Mouse (Mus musculus) granulocyte monocyte progenitor cell, adult 5-6 weeks (primary cell): ENCODE measurements around the gene C130074G19Rik. TPM values are rescaled to one million over a fixed set of nuclear protein-coding genes. Genes with fewer than 3 reads are reported as not detected.

Experiments used
- ATAC-seq: replicated peaks from 2 replicates; pipeline ENCODE4 v1.8.0; 2016; ENCODE audit warnings: mild to moderate bottlenecking, moderate TSS enrichment, inconsistent platforms; ENCODE audit not compliant: poor library complexity, severe bottlenecking
- total RNA-seq, 2 experiments: library from RNA; stranded (forward) in 1 of 2; stranded (reverse) in 1 of 2; fragments of 200-712, 200-1000 nt in 1 of 2; fragments of >200 nt in 1 of 2; fragmentation: Nextera tagmentation in 1 of 2; gene quantifications; 2 replicates each; pipeline ENCODE4 v1.2.3; 2014 to 2017

C130074G19Rik gene
- total RNA-seq, 2 experiments from 2014 or later: not detected

DNA sequence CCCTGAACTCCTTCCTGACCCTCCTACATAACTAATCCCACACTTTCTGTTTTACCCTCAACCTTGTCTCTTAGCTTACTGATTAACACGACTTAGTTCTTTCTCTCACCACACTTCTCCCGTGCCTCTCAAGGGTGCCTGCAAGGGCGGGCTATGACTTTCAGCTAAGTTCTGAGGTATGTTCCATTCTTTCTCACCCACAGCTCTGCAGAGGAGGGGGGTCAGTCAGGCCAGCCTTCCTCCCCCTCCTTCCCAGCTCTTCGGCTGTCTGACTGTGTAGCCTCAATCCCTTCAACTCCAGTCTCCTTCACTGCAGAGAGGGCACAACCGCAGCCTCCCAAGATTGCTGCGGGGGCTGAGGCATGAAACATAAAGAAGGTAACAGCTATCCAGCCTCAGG lies 4.2 kb downstream of the C130074G19Rik start:
- ATAC-seq: no peak

DNA sequence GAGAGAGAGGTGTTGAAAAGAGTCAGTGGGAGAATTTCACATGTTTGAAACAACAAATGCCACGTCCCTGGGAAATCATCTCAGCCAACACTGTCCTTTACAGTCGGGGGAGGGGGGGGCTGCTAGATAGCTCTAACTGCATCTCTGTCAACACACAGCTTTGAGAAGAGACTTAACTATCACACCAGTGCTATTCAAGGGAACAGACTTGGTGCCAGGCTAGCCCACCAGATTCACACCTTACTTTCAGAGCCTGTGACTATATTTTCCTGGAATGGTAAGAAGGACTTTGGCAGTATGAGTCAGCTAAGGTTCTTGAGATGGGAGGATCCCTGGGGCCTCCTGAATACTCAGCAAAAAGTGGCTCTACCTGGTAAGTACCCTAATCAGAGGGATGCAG lies 5.7 kb downstream of the C130074G19Rik start:
- no peak for ATAC-seq

DNA sequence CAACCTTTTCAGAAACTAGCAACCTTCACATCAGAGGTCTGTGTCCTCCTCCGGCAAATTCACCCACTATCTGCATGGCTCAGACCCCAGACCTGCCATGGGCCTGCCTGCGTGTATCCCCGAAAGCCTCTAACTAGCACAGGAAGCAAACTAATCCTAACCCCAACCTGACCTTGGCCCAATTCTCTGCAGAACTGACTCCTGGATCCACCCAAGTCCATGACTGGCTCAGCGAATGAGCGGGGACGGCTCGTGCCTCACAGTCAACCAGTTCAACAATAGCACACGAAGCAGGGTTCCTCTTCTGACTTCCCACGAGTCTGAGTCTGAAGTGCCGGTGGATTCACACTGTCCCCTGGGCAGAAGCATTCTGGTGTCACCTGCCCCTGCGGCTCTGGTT lies 9.1 kb downstream of the C130074G19Rik start:
- ATAC-seq: no peak

DNA sequence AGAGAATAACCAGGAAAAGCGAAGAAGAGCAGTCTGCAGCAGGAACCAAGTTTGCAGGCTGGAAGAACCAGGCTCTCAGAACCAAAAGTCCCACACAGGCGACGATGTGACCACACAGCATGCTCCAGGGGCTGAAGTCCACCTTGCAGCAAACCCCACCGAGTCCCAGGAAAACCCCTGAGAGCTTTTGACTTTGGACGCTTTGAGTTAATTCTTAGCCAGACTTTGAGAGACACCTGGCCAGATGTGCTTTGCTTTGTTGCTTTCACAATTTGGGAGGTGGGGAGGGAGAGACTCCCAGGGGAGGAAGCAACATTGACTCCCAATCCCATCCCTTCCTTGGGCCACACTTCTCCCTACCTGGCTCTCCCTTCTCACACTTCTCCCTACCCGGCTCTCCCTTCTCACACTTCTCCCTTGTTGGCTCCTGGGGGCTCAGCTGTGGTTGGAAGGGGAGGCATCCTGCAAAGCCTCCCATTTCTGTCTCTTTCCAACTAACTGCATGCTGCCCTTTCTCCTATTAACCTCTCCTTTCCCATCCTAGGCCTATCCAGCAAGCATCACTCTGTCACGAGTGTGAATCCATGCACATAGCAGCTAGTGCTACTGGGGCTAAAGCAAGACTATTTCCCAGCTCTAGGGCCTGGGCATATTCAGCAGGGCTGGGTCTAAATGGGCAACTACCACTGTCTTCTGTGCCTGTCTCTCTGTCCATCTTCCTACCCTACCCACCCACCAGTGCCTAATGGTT lies 10.8 kb downstream of the C130074G19Rik start:
- no peak for ATAC-seq

DNA sequence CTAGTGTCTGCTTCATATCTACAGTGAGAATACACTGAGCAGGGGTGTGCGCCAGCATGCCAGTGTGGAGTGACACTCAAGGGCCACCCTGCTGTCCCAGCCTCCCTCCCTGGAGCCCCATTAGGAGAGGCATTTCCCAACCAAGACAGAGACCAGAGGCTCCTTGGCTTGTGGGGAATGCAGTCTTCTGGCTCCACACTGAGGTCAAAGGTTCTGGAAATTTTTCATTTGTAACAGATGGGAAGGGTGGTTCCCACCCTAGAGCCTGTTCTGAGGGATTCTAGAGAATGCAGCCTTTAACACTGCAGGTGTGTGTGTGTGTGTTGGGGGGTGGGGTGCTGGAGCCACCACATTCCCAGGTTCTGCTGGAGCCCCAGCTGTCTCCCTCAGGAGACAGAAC lies 11.5 kb downstream of the C130074G19Rik start:
- no peak for ATAC-seq

DNA sequence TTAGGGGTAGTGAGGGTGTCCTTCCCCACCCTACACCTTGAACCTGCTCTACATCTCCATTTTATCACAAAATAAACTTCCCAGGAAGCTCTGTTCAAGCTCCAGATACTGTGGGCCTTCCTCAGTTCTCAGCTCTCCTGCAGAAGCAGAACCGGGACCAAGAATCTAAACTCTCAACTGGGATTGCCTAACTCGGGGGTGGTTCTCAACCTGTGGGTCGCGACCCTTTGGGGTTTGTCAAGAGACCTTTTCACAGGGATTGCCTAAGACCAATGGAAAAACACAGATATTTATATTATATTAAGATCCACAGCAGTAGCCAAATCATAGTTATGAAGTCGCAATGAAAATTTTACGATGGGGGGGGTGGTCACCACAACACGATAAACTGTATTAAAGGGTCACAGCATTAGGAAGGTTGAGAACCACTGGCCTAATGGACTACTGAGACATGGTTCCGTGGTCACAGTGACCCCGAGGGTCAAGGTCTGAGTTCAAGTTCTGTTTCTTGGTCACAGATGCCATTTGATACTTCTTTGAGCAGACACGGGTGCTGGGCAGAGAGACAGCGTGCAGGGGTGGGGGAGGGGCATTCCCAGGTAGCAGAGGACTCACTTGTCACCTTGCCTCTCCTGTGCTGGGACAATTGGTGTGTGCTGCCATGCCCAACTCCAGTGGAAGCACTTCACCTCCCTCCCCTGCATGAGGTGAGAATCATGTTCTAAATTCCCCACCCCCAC lies 12.2 kb downstream of the C130074G19Rik start:
- no peak; the same call in 1 of the 2 replicates for ATAC-seq

DNA sequence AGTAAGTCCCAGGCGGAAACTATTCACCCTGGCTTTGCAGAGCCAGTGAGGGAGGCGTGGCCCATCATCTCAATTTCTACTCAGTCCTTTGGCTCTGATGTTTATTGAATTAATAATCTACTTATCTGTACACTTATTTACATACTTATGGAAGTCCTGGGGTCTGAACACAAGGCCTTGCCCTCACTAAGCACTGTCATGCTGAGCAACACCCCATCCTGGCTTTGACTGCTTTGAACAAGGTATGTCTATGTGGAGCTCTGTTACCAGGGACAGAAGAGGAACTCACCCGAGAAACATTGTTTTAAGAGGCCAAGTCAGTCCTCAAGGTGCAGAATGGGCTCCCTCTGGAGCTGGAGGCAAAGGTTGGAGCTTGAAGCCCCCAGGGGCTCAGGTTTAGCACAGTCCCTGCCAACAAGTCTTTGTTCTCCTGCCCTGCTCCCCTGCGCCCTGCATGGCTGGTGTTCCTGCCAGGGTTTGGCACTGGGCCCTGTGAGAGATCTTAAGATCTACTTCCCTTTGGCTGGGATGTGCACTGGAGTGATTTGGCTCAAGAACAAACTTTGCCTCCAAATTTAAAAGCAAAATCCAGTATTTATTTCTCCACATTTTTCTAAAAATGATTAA lies 13.0 kb downstream of the C130074G19Rik start:
- ATAC-seq: peak; percentile 34

DNA sequence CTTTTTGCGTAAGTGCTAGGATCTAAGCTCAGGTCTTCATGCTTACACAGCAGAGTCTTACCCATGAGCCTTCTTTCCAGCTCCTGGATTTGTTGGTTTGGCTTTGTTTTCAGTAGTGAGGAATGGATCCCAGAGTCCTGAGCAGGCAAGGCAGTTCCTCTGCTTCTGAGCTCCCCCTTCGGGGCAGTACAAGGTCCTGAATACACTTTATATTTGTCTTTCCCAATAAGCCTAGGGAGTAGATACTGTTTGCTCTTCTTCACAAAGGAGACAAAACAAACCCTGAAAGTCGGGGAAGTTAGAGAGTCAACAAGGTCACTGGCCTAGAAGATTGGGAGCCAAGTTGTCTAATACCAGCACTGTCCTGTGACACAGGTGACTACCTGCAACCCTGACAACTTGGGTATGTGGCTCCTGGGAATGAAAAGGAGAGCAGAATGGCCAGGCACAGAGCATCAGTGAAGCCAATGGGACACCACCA lies 15.3 kb downstream of the C130074G19Rik start:
- no peak for ATAC-seq

DNA sequence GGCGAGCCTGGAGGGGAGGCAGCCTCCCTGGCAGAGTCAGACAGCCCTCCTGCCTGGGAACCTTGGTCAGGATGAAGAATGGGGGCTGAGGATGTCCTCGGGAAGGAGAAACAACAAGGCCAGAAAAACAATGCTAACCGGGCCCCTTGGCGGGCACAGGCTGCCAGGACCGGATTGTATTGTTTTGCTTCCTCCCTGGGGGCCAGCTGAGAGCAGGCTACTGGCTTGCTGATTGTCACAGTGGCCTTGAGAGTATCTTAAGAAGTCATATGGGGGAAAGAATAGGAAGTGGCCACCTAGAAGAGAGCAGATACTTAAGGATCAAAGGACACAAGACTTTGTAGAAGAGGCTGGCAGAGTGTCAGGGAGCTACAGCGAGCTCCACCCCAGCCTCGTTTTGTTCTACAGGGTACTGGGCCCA lies 18.6 kb downstream of the C130074G19Rik start:
- ATAC-seq: no peak

DNA sequence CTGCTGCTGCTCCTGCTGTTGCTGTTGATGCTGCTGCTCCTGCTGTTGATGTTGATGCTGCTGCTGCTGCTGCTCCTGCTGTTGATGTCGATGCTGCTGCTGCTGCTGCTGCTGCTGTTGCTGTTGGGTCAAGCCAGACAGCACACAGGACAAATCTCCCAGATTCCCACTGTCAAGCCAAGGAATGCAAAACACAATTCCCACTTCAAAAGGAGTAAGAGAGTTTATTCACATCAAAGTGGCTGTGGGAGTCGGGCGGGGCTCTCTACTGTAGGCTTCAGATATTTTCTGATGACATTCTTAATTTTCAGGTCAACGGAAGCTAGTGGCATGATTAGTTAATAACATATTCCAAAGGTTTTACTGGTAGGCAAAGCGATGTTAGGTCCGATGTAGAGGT lies 20.4 kb downstream of the C130074G19Rik start:
- no peak for ATAC-seq

DNA sequence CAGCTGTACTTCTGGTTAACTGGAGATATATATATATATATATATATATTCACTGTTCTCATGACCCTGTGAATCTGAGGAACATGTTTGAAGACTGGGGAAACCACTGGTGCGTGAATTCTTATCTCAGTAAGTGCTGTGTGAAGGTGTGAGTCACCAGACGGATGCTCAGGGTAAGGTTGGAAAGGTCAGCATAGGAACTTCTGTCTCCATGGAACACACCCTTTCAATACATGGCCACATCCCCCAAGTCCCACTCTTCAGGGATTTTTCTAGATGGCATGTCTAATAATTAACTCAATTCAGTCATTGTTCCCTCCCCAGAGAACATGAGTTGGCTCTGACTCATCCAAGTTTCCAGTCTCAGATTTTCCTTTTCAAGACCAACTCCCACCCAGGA lies 21.5 kb downstream of the C130074G19Rik start:
- ATAC-seq: no peak

DNA sequence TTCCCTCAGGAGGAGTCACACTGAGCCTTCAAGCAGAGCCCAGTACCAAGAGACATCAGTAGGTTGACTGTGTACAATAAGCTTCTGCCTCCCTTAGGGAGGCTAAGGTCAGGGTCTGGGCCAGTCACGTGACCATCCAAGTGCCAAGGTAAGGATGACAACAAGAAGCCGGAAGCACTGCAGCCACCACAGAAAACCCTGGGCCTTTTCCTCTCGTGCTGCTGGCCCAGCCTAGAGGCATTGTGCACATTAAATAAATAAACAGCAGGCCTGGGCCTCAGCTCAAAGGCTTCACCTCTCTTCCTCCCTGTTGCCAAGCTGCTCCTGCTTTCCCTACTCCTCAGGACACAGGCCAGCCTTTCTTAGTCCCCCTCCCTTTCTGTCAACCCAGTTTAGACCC lies 22.7 kb downstream of the C130074G19Rik start:
- no peak for ATAC-seq

DNA sequence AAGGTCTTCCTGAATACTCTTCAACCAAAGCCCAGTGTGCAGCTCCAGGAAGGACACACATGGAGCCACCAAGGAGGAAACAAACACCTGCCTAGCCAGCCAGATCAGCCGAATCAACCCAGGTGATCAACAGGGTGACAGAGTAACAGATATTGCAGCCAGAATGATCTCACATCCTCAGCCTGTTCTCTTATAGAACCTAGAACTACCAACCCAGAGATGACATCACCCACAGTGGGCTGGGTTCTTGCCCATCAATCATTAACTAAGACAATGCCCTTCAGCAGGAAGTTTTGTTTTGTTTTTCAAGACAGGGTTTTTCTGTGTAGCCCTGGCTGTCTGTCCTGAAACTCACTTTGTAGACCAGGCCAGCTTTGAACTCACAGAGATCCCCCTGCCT lies 24.8 kb downstream of the C130074G19Rik start:
- no peak for ATAC-seq

DNA sequence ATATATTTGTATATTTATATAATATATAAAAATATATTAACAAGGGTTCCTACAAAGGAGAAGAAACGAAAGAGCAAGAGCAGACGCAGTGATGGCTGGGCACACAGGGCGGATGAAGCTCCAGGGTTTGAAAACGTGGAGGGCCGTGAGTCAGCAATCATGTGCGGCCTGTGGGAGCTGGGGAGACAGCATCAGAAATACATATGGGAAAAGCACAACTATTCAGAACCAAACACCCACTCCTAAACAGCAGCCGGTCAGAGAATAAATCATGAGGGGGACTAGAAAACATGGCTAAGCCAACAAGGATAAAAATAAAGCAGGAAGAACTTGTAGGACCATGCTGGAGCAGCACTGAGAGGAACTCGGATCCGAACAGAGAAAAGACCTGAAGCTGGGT lies 25.8 kb downstream of the C130074G19Rik start:
- ATAC-seq: no peak

DNA sequence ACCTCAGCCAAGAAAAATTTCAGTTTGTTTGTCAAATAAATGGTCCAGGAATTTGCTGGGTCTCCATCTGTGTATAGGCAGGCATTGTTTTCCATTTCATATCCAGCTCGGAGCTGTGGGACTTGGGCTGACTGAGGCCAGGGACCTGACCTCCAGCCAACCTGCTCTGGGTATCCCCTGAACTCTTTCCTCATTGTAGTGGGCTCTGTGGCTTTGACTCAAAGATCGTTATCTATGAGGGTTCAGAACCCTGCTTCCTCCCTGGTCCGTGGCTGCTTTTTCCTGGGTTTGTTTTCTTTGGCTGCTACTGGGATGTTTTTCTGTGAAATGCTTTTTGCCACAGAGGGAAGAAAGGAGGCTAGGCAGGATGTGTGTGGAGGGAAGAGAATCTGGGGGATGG lies 29.1 kb downstream of the C130074G19Rik start:
- ATAC-seq: peak; percentile 36

DNA sequence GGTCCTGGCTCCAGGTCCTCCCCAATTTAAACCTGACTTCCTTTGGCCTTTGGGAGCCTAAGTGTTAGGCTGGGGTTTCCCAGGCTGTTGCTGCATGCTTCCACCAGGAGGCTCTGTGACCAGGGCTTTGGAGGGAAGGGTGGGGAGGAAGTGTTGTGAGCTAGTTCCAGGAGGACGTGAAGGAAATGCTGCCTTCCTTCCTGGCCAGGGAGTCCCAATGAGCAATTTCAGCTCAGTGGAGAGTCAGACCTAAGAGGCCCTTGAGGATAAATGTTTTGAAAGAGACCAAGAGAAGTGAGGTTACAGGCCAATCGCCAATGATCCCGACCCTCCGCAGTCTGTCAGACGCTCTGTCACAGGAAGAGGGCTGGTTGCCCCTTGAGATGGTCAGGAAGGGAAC lies 29.7 kb downstream of the C130074G19Rik start:
- peak; percentile 77 for ATAC-seq

DNA sequence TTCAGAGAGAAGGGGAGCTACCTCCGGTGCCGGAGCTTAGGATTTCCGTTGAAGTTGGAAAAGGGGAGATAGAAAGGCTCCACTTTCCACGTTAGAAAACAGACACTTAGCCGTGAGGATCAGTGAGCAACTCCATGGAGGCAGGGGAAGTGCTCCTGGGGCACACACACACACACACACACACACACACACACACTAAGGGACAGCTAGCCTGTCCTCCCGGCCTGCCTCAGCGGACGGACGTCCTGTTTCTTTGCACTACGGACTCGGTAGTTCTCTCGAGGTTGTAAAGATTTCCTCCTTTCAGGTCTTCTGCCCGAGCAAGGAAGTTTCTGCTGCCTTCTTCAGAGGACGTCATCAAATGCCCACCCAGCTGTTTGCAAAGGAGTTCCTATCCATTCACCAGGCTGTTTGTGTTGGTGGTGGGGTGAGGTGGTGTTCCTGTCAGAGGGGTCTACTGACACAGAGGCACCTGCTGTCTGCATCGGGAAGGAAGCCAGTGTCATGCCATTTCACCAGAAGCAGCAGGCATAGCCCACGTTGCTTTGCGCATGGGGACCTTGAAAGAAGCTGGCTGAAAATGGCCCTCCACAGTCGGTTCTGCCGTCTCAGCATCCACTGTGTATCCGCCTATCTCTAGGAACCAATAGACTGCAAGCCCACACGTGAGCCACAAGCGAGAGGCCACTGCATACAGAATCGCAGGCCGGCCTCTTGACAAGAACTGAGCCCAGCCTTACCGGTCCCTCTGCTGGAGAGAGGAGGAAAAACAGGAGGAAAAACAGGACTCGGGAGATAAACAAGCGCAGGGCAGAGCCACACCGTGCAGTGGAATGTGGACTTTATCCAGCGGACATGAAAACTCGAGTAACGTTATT lies 31.0 kb downstream of the C130074G19Rik start:
- peak; percentile 87 for ATAC-seq

DNA sequence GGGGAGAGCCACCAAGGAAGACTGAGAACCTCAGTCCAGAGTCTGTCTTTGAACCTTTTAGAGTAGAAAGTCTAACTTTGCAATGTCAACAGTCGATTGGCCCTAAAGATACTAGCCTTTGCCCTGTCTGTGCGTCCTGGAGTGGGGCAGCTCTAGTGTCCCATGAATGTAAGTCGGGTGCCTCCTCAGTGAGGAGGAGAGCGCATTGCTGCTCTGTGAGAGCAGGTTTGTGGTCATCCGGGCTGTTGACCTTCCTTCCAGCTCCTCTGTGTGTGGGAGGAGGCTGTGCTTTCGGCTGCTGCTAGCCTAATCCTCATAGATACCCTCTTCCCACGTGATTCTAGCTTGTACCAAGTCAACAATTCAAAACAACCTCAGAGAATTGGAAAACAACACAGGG lies 31.9 kb downstream of the C130074G19Rik start:
- ATAC-seq: no peak

DNA sequence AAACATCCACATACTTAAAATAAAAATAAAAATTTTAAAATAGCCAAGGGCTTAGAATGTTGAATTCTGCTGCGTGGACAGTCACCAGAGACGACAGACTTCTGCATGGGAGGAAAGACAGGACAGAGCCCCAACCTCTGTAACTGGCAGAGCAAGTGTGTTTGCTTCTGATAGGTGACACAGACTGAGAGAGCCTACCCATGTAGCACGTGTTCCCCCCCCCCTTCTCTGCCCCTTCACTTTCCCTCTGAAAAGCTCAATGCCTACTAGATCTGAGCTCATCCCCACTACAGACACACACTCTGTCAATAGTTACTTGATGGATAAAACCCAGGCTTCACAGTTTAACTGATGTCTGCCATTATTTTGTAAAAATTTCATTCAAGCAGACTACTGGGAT lies 36.0 kb downstream of the C130074G19Rik start:
- ATAC-seq: no peak

DNA sequence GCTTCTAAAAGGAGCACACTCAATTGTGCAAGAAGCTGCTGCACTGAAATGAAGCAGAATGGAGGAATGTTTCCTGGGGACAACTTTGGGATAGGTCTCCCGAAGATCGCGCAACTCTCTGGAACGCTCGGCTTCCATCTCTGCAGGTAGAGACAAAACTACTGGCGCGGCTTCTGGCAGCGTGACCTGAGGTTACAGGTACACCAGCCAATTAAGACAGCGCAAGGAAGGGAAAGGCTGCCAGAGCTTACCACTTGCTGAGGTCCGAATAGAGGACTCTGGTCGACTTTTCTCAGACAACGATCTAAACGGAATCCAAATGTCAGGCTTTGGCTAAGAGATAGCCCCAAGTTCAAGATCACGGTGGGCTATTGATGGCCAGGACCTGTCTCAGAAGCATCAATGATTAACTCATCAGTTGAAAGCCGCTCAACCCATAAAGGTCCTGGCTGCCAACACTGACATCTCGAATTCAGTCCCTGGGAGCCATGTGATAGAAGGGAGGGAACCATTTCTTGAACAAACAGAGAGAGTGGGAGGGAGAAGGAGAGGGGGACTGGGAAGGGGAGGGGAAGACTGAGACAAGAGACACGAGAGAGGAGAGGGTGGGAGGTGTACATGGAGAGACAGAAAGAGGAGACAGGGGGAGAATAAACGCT lies 36.8 kb downstream of the C130074G19Rik start, which contains the start of gene Marc2:
TSS of gene Marc2 (minus strand) at position 360 of the 659 bp plus-strand sequence.
- no peak; the same call in 1 of the 2 replicates for ATAC-seq
